Mouse (Mus musculus): ENCODE data around the gene Mcrip1. TPM values are rescaled to one million over a fixed set of nuclear protein-coding genes. Genes with fewer than 3 reads are reported as not detected.
"Not testable (repeated sequence)": the region's sequence is repeated elsewhere in the genome, so short reads cannot be mapped to it uniquely, and the experiment has no call there.

Gene Mcrip1
- polyA plus RNA-seq, 1 experiment from 2014 or later, result 171 TPM

- peak overlapping the region; percentile 95 for H3K9ac ChIP-seq (ENCODE audit: low read length)
These were observed 21.6 kb upstream of the Mcrip1 start for GRCm38 (mm10) chr11:120571122-120571521.

GRCm38 (mm10) chr11:120568324-120568723, 18.8 kb upstream of the Mcrip1 start:
- H3K9ac ChIP-seq (ENCODE audit: low read length), result no peak overlapping the region
- no peaks in the 10 kb centered on the region for H3K27me3 ChIP-seq (ENCODE audit: control insufficient read depth, insufficient read depth, low read length)
- peaks cover 25% of the 10 kb centered on the region for H3K36me3 ChIP-seq (ENCODE audit: control insufficient read depth, insufficient read depth, low read length)
- no peaks in the 10 kb centered on the region for H3K9me3 ChIP-seq (replicated peaks; ENCODE audit: control insufficient read depth, low read length)
- peaks cover 11% of the 10 kb centered on the region for H3K4me1 ChIP-seq (ENCODE audit: control insufficient read depth, insufficient read depth, low read length)
- no peak overlapping the region for H3K27ac ChIP-seq (ENCODE audit: low read length)
- no peak overlapping the region for H3K4me2 ChIP-seq (ENCODE audit: low read depth, low read length)
- 90% methylated on average over 6 of the region's 6 CpGs for WGBS
- H3K4me3 ChIP-seq (replicated peaks; ENCODE audit: low read length), result no peak overlapping the region
- ATAC-seq (ENCODE audit: insufficient read depth, low FRiP score), result no peak

More at GRCm38 (mm10) chr11:120571122-120571521, 21.6 kb upstream of the Mcrip1 start:
- peak overlapping the region; percentile 89 for H3K4me2 ChIP-seq (ENCODE audit: low read depth, low read length)
- peaks cover 18% of the 10 kb centered on the region for H3K4me1 ChIP-seq (ENCODE audit: control insufficient read depth, insufficient read depth, low read length)
- no peaks in the 10 kb centered on the region for H3K27me3 ChIP-seq (ENCODE audit: control insufficient read depth, insufficient read depth, low read length)
- H3K4me3 ChIP-seq (replicated peaks; ENCODE audit: low read length), result peak overlapping the region; percentile 98
- no peaks in the 10 kb centered on the region for H3K9me3 ChIP-seq (replicated peaks; ENCODE audit: control insufficient read depth, low read length)
- 0 out of 2 replicates have a peak overlapping the region, but pooled peaks have one; percentile 34 for H3K27ac ChIP-seq (ENCODE audit: low read length)
- 54% methylated on average over 3 of the region's 3 CpGs for WGBS
- H3K36me3 ChIP-seq (ENCODE audit: control insufficient read depth, insufficient read depth, low read length), result peaks cover 25% of the 10 kb centered on the region
- no peak for ATAC-seq (ENCODE audit: insufficient read depth, low FRiP score)

- no peak for ATAC-seq (ENCODE audit: insufficient read depth, low FRiP score)
- peaks cover 45% of the 10 kb centered on the region for H3K36me3 ChIP-seq (ENCODE audit: control insufficient read depth, insufficient read depth, low read length)
- H3K4me2 ChIP-seq (ENCODE audit: low read depth, low read length), result no peak overlapping the region
- H3K27me3 ChIP-seq (ENCODE audit: control insufficient read depth, insufficient read depth, low read length), result no peaks in the 10 kb centered on the region
- no peak overlapping the region for H3K9ac ChIP-seq (ENCODE audit: low read length)
- no peak overlapping the region for H3K4me3 ChIP-seq (replicated peaks; ENCODE audit: low read length)
- H3K4me1 ChIP-seq (ENCODE audit: control insufficient read depth, insufficient read depth, low read length), result no peaks in the 10 kb centered on the region
- WGBS, result 85% methylated on average over 9 of the region's 9 CpGs
- H3K9me3 ChIP-seq (replicated peaks; ENCODE audit: control insufficient read depth, low read length), result no peaks in the 10 kb centered on the region
- H3K27ac ChIP-seq (ENCODE audit: low read length), result no peak overlapping the region
These were observed 15.6 kb upstream of the Mcrip1 start for GRCm38 (mm10) chr11:120565114-120565513.

- Histone ChIP-seq H3K27me3 (ENCODE audit: control insufficient read depth, insufficient read depth, low read length) (no peaks in the 10 kb centered on the region), H3K4me2 (ENCODE audit: low read depth, low read length) (no peak overlapping the region), H3K4me3 (replicated peaks; ENCODE audit: low read length) (no peak overlapping the region), H3K9ac (ENCODE audit: low read length) (no peak overlapping the region), H3K9me3 (replicated peaks; ENCODE audit: control insufficient read depth, low read length) (no peaks in the 10 kb centered on the region), H3K27ac (ENCODE audit: low read length) (no peak overlapping the region), H3K36me3 (ENCODE audit: control insufficient read depth, insufficient read depth, low read length) (peaks cover 52% of the 10 kb centered on the region), H3K4me1 (ENCODE audit: control insufficient read depth, insufficient read depth, low read length) (no peaks in the 10 kb centered on the region)
- 94% methylated on average over 13 of the region's 13 CpGs for whole genome bisulfite sequencing
- ATAC-seq (ENCODE audit: insufficient read depth, low FRiP score), result no peak
These were observed 13.4 kb upstream of the Mcrip1 start for GRCm38 (mm10) chr11:120562949-120563348.

- 89% methylated on average over 13 of the region's 13 CpGs for WGBS
- Histone ChIP-seq H3K36me3 (ENCODE audit: control insufficient read depth, insufficient read depth, low read length) (peaks cover 40% of the 10 kb centered on the region), H3K9ac (ENCODE audit: low read length) (no peak overlapping the region), H3K4me1 (ENCODE audit: control insufficient read depth, insufficient read depth, low read length) (no peaks in the 10 kb centered on the region), H3K9me3 (replicated peaks; ENCODE audit: control insufficient read depth, low read length) (no peaks in the 10 kb centered on the region), H3K4me3 (replicated peaks; ENCODE audit: low read length) (no peak overlapping the region), H3K27ac (ENCODE audit: low read length) (no peak overlapping the region), H3K27me3 (ENCODE audit: control insufficient read depth, insufficient read depth, low read length) (no peaks in the 10 kb centered on the region), H3K4me2 (ENCODE audit: low read depth, low read length) (no peak overlapping the region)
- ATAC-seq (ENCODE audit: insufficient read depth, low FRiP score), result no peak
These were observed 11.6 kb upstream of the Mcrip1 start for GRCm38 (mm10) chr11:120560952-120561728.

GRCm38 (mm10) chr11:120558843-120559242, 9.3 kb upstream of the Mcrip1 start:
- not testable (repeated sequence) for H3K4me3 ChIP-seq (replicated peaks; ENCODE audit: low read length); H3K4me2 ChIP-seq (ENCODE audit: low read depth, low read length); H3K9ac ChIP-seq (ENCODE audit: low read length); H3K9me3 ChIP-seq (replicated peaks; ENCODE audit: control insufficient read depth, low read length); H3K27me3 ChIP-seq (ENCODE audit: control insufficient read depth, insufficient read depth, low read length); H3K27ac ChIP-seq (ENCODE audit: low read length); H3K4me1 ChIP-seq (ENCODE audit: control insufficient read depth, insufficient read depth, low read length); ATAC-seq (ENCODE audit: insufficient read depth, low FRiP score)
- peaks cover 40% of the 10 kb centered on the region for H3K36me3 ChIP-seq (ENCODE audit: control insufficient read depth, insufficient read depth, low read length)
- 86% methylated on average over 6 of the region's 6 CpGs for WGBS

GRCm38 (mm10) chr11:120555260-120555659, 5.7 kb upstream of the Mcrip1 start:
- H3K27me3 ChIP-seq (ENCODE audit: control insufficient read depth, insufficient read depth, low read length), result no peaks in the 10 kb centered on the region
- no peak for ATAC-seq (ENCODE audit: insufficient read depth, low FRiP score)
- H3K4me1 ChIP-seq (ENCODE audit: control insufficient read depth, insufficient read depth, low read length), result peaks cover 2% of the 10 kb centered on the region; the same call in 1 of the 2 replicates
- H3K4me3 ChIP-seq (replicated peaks; ENCODE audit: low read length), result no peak overlapping the region
- 83% methylated on average over 2 of the region's 2 CpGs for WGBS
- H3K9ac ChIP-seq (ENCODE audit: low read length), result no peak overlapping the region
- H3K27ac ChIP-seq (ENCODE audit: low read length), result no peak overlapping the region
- H3K36me3 ChIP-seq (ENCODE audit: control insufficient read depth, insufficient read depth, low read length), result peaks cover 13% of the 10 kb centered on the region
- H3K4me2 ChIP-seq (ENCODE audit: low read depth, low read length), result no peak overlapping the region
- H3K9me3 ChIP-seq (replicated peaks; ENCODE audit: control insufficient read depth, low read length), result no peaks in the 10 kb centered on the region

- WGBS, result 75% methylated on average over 7 of the region's 7 CpGs
- Histone ChIP-seq H3K4me3 (replicated peaks; ENCODE audit: low read length) (no peak overlapping the region), H3K4me2 (ENCODE audit: low read depth, low read length) (no peak overlapping the region), H3K27ac (ENCODE audit: low read length) (no peak overlapping the region), H3K9ac (ENCODE audit: low read length) (no peak overlapping the region), H3K9me3 (replicated peaks; ENCODE audit: control insufficient read depth, low read length) (no peaks in the 10 kb centered on the region), H3K27me3 (ENCODE audit: control insufficient read depth, insufficient read depth, low read length) (no peaks in the 10 kb centered on the region), H3K4me1 (ENCODE audit: control insufficient read depth, insufficient read depth, low read length) (peaks cover 6% of the 10 kb centered on the region), H3K36me3 (ENCODE audit: control insufficient read depth, insufficient read depth, low read length) (peaks cover 8% of the 10 kb centered on the region)
- ATAC-seq (ENCODE audit: insufficient read depth, low FRiP score), result no peak
These were observed 5.3 kb upstream of the Mcrip1 start for GRCm38 (mm10) chr11:120554834-120555233.

GRCm38 (mm10) chr11:120552736-120553135, 3.2 kb upstream of the Mcrip1 start:
- no peak overlapping the region for H3K4me2 ChIP-seq (ENCODE audit: low read depth, low read length)
- H3K4me1 ChIP-seq (ENCODE audit: control insufficient read depth, insufficient read depth, low read length), result peaks cover 16% of the 10 kb centered on the region
- H3K27ac ChIP-seq (ENCODE audit: low read length), result no peak overlapping the region
- H3K9ac ChIP-seq (ENCODE audit: low read length), result no peak overlapping the region
- ATAC-seq (ENCODE audit: insufficient read depth, low FRiP score), result no peak
- H3K27me3 ChIP-seq (ENCODE audit: control insufficient read depth, insufficient read depth, low read length), result no peaks in the 10 kb centered on the region
- H3K9me3 ChIP-seq (replicated peaks; ENCODE audit: control insufficient read depth, low read length), result no peaks in the 10 kb centered on the region
- H3K36me3 ChIP-seq (ENCODE audit: control insufficient read depth, insufficient read depth, low read length), result no peaks in the 10 kb centered on the region
- no peak overlapping the region for H3K4me3 ChIP-seq (replicated peaks; ENCODE audit: low read length)
- 67% methylated on average over 5 of the region's 5 CpGs for WGBS
